Mouse (Mus musculus) testis, adult 2 months (tissue): ENCODE measurements around the gene Stn1.

Experiments used
- CTCF ChIP-seq: fragments of 200-500 bp; IDR thresholded peaks from 2 replicates; pipeline ENCODE4 v1.5.1; 2012; ENCODE audit warnings: low read depth, mild to moderate bottlenecking, inconsistent platforms, low read length, moderate library complexity; ENCODE audit not compliant: control insufficient read depth, insufficient read depth, insufficient replicate concordance
- POLR2A ChIP-seq: fragments of 200-500 bp; IDR thresholded peaks from 2 replicates; pipeline ENCODE4 v1.6.1; 2012; ENCODE audit warnings: low read depth, mild to moderate bottlenecking, inconsistent platforms, low read length, moderate library complexity; ENCODE audit not compliant: control insufficient read depth

DNA sequence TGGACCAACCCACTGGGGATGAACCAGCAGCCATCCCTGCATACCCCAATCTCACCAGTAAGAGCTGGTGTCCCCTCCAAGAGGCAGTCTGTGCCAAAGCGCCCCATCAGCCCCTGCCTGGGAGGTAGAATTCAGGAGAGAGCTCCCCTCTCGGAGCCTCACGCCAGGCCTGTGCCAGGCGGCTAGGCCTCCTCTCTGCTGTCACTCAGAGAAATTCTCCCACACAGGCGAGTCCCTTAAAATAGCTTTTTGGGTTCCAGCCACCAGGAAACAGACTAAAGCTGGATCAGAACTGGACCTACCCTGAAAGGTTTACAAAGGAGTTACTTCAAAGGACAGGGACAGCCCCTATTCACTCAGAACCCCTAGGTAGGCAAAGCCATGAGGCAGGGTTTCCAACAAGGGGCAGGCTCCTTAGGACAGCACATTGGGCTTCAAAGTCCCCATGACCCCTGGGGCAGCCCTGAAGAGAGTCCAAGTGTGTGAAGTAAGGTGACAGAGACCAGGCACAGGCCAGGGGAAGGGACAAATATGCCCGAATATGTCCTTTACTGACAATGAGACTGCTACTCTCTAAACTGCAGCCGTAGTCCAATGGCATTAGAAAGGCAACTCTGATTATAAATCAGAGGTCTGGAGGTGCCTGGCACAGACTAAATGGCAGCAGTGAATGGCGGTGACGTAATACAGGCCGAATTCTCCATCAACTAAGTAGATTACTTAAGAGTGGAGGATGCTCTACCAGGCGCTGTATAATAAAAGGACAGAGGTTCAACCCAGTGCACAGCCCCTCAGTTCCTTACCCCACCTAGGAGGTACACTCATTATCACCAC is 82.9 kb downstream of the Stn1 start:
- TF ChIP-seq CTCF (no peak), POLR2A (no peak)
